Mouse (Mus musculus): ENCODE results near the gene Rad23b. TPM values are rescaled to one million over a fixed set of nuclear protein-coding genes. Genes with fewer than 3 reads are reported as not detected.
"Not testable (repeated sequence)": the region's sequence is repeated elsewhere in the genome, so short reads cannot be mapped to it uniquely, and the experiment has no call there.

The Rad23b gene
- polyA plus RNA-seq, 1 experiment from 2014 or later = 58.9 TPM

DNA sequence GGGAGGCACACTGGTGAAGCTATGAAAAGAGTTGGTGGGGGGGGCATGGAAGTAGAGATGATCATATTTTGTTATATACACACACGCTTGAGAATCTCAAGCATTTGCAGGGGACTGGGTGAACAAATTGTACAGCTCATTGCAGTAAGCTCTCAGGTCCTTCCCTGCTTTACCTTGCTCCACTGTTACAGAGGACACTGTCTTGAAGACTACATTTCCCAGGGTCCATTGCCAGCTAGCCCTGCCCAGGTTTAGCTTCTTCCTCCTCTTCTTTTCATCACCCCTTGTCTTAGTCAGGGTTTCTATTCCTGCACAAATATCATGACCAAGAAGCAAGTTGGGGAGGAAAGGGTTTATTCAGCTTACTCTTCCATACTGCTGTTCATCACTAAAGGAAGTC, 56.7 kb downstream of the Rad23b start:
- Histone ChIP-seq H3K9ac (ENCODE audit: low read length) (no peak overlapping the region), H3K27ac (ENCODE audit: low read length) (no peak overlapping the region), H3K9me3 (replicated peaks; ENCODE audit: control insufficient read depth, low read length) (peaks cover 3% of the 10 kb centered on the region), H3K4me1 (ENCODE audit: control insufficient read depth, insufficient read depth, low read length) (no peaks in the 10 kb centered on the region), H3K27me3 (ENCODE audit: control insufficient read depth, insufficient read depth, low read length) (no peaks in the 10 kb centered on the region), H3K4me3 (ENCODE audit: low read length) (no peak overlapping the region), H3K36me3 (ENCODE audit: control insufficient read depth, insufficient read depth) (no peaks in the 10 kb centered on the region), H3K4me2 (ENCODE audit: low read depth, low read length) (no peak overlapping the region)
- ATAC-seq (replicated peaks; ENCODE audit: extremely low read depth, insufficient read depth, low FRiP score) = no peak
- WGBS = 67% methylated on average over 1 of the region's 1 CpGs

- H3K4me2 ChIP-seq (ENCODE audit: low read depth, low read length) = no peak overlapping the region
- H3K27ac ChIP-seq (ENCODE audit: low read length) = no peak overlapping the region
- no peaks in the 10 kb centered on the region for H3K4me1 ChIP-seq (ENCODE audit: control insufficient read depth, insufficient read depth, low read length)
- H3K27me3 ChIP-seq (ENCODE audit: control insufficient read depth, insufficient read depth, low read length) = no peaks in the 10 kb centered on the region
- no peak for ATAC-seq (replicated peaks; ENCODE audit: extremely low read depth, insufficient read depth, low FRiP score)
- H3K4me3 ChIP-seq (ENCODE audit: low read length) = no peak overlapping the region
- H3K36me3 ChIP-seq (ENCODE audit: control insufficient read depth, insufficient read depth) = no peaks in the 10 kb centered on the region
- H3K9ac ChIP-seq (ENCODE audit: low read length) = no peak overlapping the region
- H3K9me3 ChIP-seq (replicated peaks; ENCODE audit: control insufficient read depth, low read length) = no peaks in the 10 kb centered on the region
- WGBS = 49% methylated on average over 2 of the region's 2 CpGs
Observed at GRCm38 (mm10) chr4:55408081-55408480, 58.2 kb downstream of the Rad23b start.

DNA sequence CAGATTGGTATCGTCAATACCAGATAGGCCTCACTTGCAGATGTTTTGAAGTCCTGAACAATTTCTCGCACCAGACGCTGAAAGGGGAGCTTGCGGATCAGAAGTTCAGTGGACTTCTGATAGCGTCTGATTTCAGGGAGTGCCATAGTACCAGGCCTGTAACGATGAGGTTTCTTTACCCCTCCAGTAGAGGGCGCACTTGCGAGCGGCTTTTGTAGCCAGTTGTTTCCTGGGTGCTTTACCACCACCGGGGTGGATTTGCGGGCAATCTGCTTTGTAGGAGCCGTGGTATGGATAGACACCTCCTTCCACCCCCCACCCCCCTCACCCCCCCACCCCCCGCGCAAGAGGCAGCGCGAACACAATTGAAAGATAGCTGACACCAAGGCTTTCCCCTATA, 59.2 kb downstream of the Rad23b start:
- Histone ChIP-seq H3K4me3 (ENCODE audit: low read length) (no peak overlapping the region), H3K36me3 (ENCODE audit: control insufficient read depth, insufficient read depth) (no peaks in the 10 kb centered on the region), H3K4me2 (ENCODE audit: low read depth, low read length) (no peak overlapping the region), H3K27ac (ENCODE audit: low read length) (no peak overlapping the region), H3K4me1 (ENCODE audit: control insufficient read depth, insufficient read depth, low read length) (no peaks in the 10 kb centered on the region), H3K9ac (ENCODE audit: low read length) (no peak overlapping the region), H3K9me3 (replicated peaks; ENCODE audit: control insufficient read depth, low read length) (no peaks in the 10 kb centered on the region), H3K27me3 (ENCODE audit: control insufficient read depth, insufficient read depth, low read length) (no peaks in the 10 kb centered on the region)
- 92% methylated on average over 16 of the region's 16 CpGs for WGBS
- no peak for ATAC-seq (replicated peaks; ENCODE audit: extremely low read depth, insufficient read depth, low FRiP score)

DNA sequence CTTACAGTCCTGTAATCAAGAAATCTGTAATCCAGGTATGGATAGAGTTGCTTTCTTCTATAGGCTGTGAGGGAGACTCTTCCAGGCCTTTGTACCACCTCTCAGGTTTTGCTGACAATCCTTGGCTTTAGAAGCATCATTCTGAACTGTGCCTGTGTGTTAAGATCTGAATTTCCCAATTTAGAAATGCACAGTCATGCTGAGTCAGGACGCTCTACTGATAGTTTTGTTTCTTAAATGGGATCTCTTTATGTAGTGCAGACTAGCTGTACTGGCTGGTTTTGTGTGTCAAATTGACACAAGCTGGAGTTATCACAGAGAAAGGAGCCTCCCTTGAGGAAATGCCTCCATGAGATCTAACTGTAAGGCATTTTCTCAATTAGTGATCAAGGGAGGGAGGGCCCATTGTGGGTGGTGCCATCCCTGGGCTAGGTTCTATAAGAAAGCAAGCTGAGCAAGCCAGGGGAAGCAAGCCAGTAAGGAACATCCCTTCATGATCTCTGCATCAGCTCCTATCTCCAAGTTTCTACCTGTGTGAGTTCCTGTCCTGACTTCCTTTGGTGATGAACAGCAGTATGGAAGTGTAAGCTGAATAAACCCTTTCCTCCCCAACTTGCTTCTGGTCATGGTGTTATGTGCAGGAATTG, 59.9 kb downstream of the Rad23b start:
- H3K36me3 ChIP-seq (ENCODE audit: control insufficient read depth, insufficient read depth); H3K4me3 ChIP-seq (ENCODE audit: low read length); H3K9me3 ChIP-seq (replicated peaks; ENCODE audit: control insufficient read depth, low read length); ATAC-seq (replicated peaks; ENCODE audit: extremely low read depth, insufficient read depth, low FRiP score); H3K9ac ChIP-seq (ENCODE audit: low read length); H3K4me1 ChIP-seq (ENCODE audit: control insufficient read depth, insufficient read depth, low read length); H3K27me3 ChIP-seq (ENCODE audit: control insufficient read depth, insufficient read depth, low read length); H3K4me2 ChIP-seq (ENCODE audit: low read depth, low read length); H3K27ac ChIP-seq (ENCODE audit: low read length): not testable (repeated sequence)
- WGBS = 73% methylated on average over 1 of the region's 1 CpGs

- ATAC-seq (replicated peaks; ENCODE audit: extremely low read depth, insufficient read depth, low FRiP score) = 0 out of 2 replicates have a peak, but pooled peaks have one; percentile 14
- Histone ChIP-seq H3K4me2 (ENCODE audit: low read depth, low read length) (no peak overlapping the region), H3K9ac (ENCODE audit: low read length) (no peak overlapping the region), H3K4me1 (ENCODE audit: control insufficient read depth, insufficient read depth, low read length) (no peaks in the 10 kb centered on the region), H3K27me3 (ENCODE audit: control insufficient read depth, insufficient read depth, low read length) (no peaks in the 10 kb centered on the region), H3K4me3 (ENCODE audit: low read length) (no peak overlapping the region), H3K27ac (ENCODE audit: low read length) (no peak overlapping the region), H3K9me3 (replicated peaks; ENCODE audit: control insufficient read depth, low read length) (no peaks in the 10 kb centered on the region), H3K36me3 (ENCODE audit: control insufficient read depth, insufficient read depth) (no peaks in the 10 kb centered on the region)
- WGBS = 56% methylated on average over 3 of the region's 3 CpGs
Observed at GRCm38 (mm10) chr4:55415864-55416263, 66.0 kb downstream of the Rad23b start.

DNA sequence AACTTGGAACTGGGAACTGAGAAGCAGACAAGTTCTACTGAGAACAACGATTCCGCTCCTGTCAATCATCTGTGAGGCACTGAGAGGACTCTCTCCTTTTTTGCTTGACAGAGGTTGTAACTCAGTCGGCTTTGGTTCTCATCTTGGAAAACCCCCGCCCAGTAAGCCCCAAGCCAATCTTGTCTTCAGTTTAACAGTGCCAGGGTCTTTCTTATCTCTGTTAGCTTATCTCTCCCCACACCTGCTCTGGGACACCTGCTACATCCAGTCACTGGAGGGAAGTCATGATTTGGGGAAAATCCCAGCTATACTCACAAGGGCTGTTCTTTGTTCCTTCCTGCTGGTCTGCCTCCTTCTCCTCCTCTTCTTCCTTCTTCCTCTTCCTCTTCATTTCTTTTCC, 76.4 kb downstream of the Rad23b start:
- H3K27me3 ChIP-seq (ENCODE audit: control insufficient read depth, insufficient read depth, low read length) = no peaks in the 10 kb centered on the region
- no peaks in the 10 kb centered on the region for H3K36me3 ChIP-seq (ENCODE audit: control insufficient read depth, insufficient read depth)
- H3K4me3 ChIP-seq (ENCODE audit: low read length) = no peak overlapping the region
- no peak overlapping the region for H3K9ac ChIP-seq (ENCODE audit: low read length)
- no peak for ATAC-seq (replicated peaks; ENCODE audit: extremely low read depth, insufficient read depth, low FRiP score)
- 53% methylated on average over 4 of the region's 4 CpGs for WGBS
- no peak overlapping the region for H3K4me2 ChIP-seq (ENCODE audit: low read depth, low read length)
- H3K4me1 ChIP-seq (ENCODE audit: control insufficient read depth, insufficient read depth, low read length) = no peaks in the 10 kb centered on the region
- no peak overlapping the region for H3K27ac ChIP-seq (ENCODE audit: low read length)
- no peaks in the 10 kb centered on the region for H3K9me3 ChIP-seq (replicated peaks; ENCODE audit: control insufficient read depth, low read length)

Other genes with a start within 250 kb of the Rad23b start
- 4.7 and 5.7 TPM in 2 replicates for gene Klf4, start 182.4 kb downstream of the Rad23b start, polyA plus RNA-seq (2015; fragmentation: Nextera tagmentation; extraction: Ambion mirVana)

Data from heart, embryonic 16.5 days (tissue).